Mouse (Mus musculus): ENCODE results near the gene Rab13. TPM values are rescaled to one million over a fixed set of nuclear protein-coding genes. Genes with fewer than 3 reads are reported as not detected.

Gene Rab13
- polyA plus RNA-seq, 1 experiment from 2014 or later = 15.4 TPM

DNA sequence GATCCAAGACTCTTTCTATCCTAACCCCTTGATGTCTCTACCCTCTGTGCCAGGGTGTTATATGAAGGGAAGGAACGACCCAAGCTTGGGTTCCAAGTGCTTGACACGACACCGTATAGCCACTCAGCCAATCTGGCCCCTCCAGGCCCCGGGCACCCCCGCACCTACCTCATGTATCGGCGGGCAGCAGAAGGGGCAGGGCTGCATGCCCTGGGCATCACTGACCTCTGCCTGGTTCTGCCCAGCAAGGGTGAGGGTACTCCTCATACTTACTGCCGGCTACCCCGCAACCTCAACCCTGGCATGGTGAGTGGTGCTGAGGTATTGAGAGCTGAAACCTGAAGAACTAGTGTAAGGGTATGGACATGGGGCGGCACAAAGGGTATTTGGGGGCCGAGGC is 54.7 kb downstream of the Rab13 start:
- WGBS = 98% methylated on average over 11 of the region's 11 CpGs

DNA sequence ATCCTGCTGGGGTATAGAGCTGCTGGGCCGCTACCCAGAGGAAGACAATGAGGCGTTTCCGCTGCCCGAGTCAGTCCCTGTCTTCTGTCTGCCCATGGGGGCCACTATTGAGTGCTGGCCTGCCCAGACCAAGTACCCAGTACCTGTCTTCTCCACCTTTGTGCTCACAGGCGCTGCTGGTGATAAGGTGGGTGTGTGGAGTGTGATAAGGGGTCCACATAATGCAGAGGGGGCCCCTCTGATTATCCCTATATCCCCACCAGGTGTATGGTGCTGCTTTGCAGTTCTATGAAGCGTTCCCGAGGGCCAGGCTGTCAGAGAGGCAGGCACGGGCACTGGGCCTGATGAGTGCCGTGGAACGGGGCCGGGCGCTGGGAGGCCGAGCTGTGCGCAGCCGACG is 55.5 kb downstream of the Rab13 start:
- Histone ChIP-seq H3K4me2 (ENCODE audit: low read depth, severe bottlenecking) (no peak overlapping the region), H3K9me3 (ENCODE audit: control insufficient read depth, low read length) (no peaks in the 10 kb centered on the region), H3K4me3 (ENCODE audit: low read depth, low read length) (no peak overlapping the region), H3K36me3 (ENCODE audit: control insufficient read depth, insufficient read depth, low read length) (peaks cover 2% of the 10 kb centered on the region; the same call in 1 of the 2 replicates), H3K27ac (replicated peaks; ENCODE audit: low read depth, low read length) (no peak overlapping the region), H3K27me3 (ENCODE audit: control insufficient read depth, insufficient read depth, low read length) (no peaks in the 10 kb centered on the region), H3K4me1 (ENCODE audit: control insufficient read depth, insufficient read depth, low read length) (0 out of 2 replicates have a peak, but pooled peaks cover 8% of the 10 kb centered on the region), H3K9ac (ENCODE audit: low read length) (no peak overlapping the region)
- ATAC-seq (ENCODE audit: insufficient number of reproducible peaks, low FRiP score, low TSS enrichment, low read depth) (no peak), DNase-seq (ENCODE audit: low spot score) (no peak)
- 84% methylated on average over 16 of the region's 16 CpGs for WGBS

More for the DNA sequence above, 54.7 kb downstream of the Rab13 start:
- H3K9ac ChIP-seq (ENCODE audit: low read length) = no peak overlapping the region
- H3K4me2 ChIP-seq (ENCODE audit: low read depth, severe bottlenecking) = no peak overlapping the region
- H3K4me3 ChIP-seq (ENCODE audit: low read depth, low read length) = no peak overlapping the region
- H3K27ac ChIP-seq (replicated peaks; ENCODE audit: low read depth, low read length) = no peak overlapping the region
- ATAC-seq (ENCODE audit: insufficient number of reproducible peaks, low FRiP score, low TSS enrichment, low read depth) = no peak
- no peak for DNase-seq (ENCODE audit: low spot score)
- H3K27me3 ChIP-seq (ENCODE audit: control insufficient read depth, insufficient read depth, low read length) = no peaks in the 10 kb centered on the region
- no peaks in the 10 kb centered on the region for H3K9me3 ChIP-seq (ENCODE audit: control insufficient read depth, low read length)
- peaks cover 3% of the 10 kb centered on the region; the same call in 1 of the 2 replicates for H3K36me3 ChIP-seq (ENCODE audit: control insufficient read depth, insufficient read depth, low read length)
- 0 out of 2 replicates have a peak, but pooled peaks cover 8% of the 10 kb centered on the region for H3K4me1 ChIP-seq (ENCODE audit: control insufficient read depth, insufficient read depth, low read length)

DNA sequence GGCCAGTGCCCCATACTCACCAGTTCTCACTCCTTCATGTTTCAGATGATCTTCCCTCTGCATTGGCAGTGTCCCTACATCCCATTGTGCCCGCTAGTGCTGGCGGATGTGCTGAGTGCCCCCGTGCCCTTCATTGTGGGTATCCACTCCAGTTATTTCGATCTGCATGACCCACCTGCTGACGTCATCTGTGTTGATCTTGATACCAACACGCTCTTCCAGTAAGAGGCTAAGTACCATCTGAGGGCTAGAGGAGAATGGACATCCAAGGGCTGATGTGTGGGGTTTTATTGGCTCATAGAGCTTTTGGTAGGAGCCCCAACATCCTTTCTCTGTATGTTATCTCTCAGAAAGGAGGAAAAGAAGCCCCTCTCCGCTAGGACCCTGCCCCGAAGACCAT is 57.3 kb downstream of the Rab13 start:
- DNase-seq (ENCODE audit: low spot score) = no peak
- no peak for ATAC-seq (ENCODE audit: insufficient number of reproducible peaks, low FRiP score, low TSS enrichment, low read depth)
- H3K4me2 ChIP-seq (ENCODE audit: low read depth, severe bottlenecking) = no peak overlapping the region
- peaks cover 2% of the 10 kb centered on the region; the same call in 1 of the 2 replicates for H3K36me3 ChIP-seq (ENCODE audit: control insufficient read depth, insufficient read depth, low read length)
- WGBS = 95% methylated on average over 8 of the region's 8 CpGs
- H3K4me1 ChIP-seq (ENCODE audit: control insufficient read depth, insufficient read depth, low read length) = 0 out of 2 replicates have a peak, but pooled peaks cover 8% of the 10 kb centered on the region
- H3K9me3 ChIP-seq (ENCODE audit: control insufficient read depth, low read length) = no peaks in the 10 kb centered on the region
- H3K9ac ChIP-seq (ENCODE audit: low read length) = no peak overlapping the region
- no peak overlapping the region for H3K27ac ChIP-seq (replicated peaks; ENCODE audit: low read depth, low read length)
- H3K4me3 ChIP-seq (ENCODE audit: low read depth, low read length) = no peak overlapping the region
- no peaks in the 10 kb centered on the region for H3K27me3 ChIP-seq (ENCODE audit: control insufficient read depth, insufficient read depth, low read length)

DNA sequence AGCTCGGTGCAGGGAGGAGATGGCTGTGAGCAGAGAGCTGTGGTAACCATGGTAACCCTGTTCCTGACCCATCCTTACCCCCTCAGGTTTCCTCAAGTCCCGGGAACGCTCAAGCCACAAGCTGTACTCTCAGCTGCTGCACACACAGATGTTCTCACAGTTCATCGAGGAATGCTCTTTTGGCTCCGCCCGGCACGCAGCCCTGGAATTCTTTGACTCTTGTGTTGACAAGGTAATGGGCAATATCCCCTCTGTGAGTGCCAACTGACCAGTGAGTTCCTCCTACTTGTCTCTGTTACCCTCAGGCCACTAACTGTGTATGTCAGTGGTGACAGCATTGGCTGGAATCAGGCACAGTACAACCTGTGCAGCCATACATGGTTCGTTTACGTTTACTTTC is 58.7 kb downstream of the Rab13 start:
- no peak overlapping the region for H3K27ac ChIP-seq (replicated peaks; ENCODE audit: low read depth, low read length)
- DNase-seq (ENCODE audit: low spot score) (no peak), ATAC-seq (ENCODE audit: insufficient number of reproducible peaks, low FRiP score, low TSS enrichment, low read depth) (no peak)
- no peak overlapping the region for H3K4me2 ChIP-seq (ENCODE audit: low read depth, severe bottlenecking)
- no peak overlapping the region for H3K9ac ChIP-seq (ENCODE audit: low read length)
- H3K27me3 ChIP-seq (ENCODE audit: control insufficient read depth, insufficient read depth, low read length) = no peaks in the 10 kb centered on the region
- H3K36me3 ChIP-seq (ENCODE audit: control insufficient read depth, insufficient read depth, low read length) = peaks cover 2% of the 10 kb centered on the region; the same call in 1 of the 2 replicates
- H3K4me1 ChIP-seq (ENCODE audit: control insufficient read depth, insufficient read depth, low read length) = no peaks in the 10 kb centered on the region
- WGBS = 77% methylated on average over 9 of the region's 9 CpGs
- H3K4me3 ChIP-seq (ENCODE audit: low read depth, low read length) = no peak overlapping the region
- H3K9me3 ChIP-seq (ENCODE audit: control insufficient read depth, low read length) = no peaks in the 10 kb centered on the region

DNA sequence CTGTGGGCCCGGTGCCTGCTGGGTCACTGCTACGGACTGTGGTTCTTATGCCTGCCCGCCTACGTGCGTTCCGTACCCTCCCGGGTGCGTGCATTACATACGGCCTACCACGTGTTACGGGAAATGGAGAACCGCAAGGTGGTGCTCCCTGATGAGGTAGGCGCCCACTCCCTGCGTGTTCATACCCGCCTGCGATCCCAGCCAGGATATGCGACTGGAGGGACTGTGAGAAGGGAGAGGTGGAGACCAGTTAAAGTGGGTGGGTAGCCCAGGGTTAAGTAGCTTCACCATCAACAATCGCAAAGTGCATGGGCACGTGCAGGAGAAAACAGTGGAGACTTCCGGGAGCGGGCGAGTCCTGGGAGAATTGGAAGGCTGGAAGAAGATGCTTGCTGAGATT is 60.4 kb downstream of the Rab13 start:
- Histone ChIP-seq H3K4me3 (ENCODE audit: low read depth, low read length) (no peak overlapping the region), H3K4me2 (ENCODE audit: low read depth, severe bottlenecking) (no peak overlapping the region), H3K27me3 (ENCODE audit: control insufficient read depth, insufficient read depth, low read length) (no peaks in the 10 kb centered on the region), H3K36me3 (ENCODE audit: control insufficient read depth, insufficient read depth, low read length) (no peaks in the 10 kb centered on the region; the same call in 1 of the 2 replicates), H3K9ac (ENCODE audit: low read length) (no peak overlapping the region; the same call in 1 of the 2 replicates), H3K27ac (replicated peaks; ENCODE audit: low read depth, low read length) (no peak overlapping the region), H3K9me3 (ENCODE audit: control insufficient read depth, low read length) (no peaks in the 10 kb centered on the region), H3K4me1 (ENCODE audit: control insufficient read depth, insufficient read depth, low read length) (no peaks in the 10 kb centered on the region)
- 93% methylated on average over 22 of the region's 22 CpGs for WGBS
- ATAC-seq (ENCODE audit: insufficient number of reproducible peaks, low FRiP score, low TSS enrichment, low read depth) (no peak), DNase-seq (ENCODE audit: low spot score) (no peak)

DNA sequence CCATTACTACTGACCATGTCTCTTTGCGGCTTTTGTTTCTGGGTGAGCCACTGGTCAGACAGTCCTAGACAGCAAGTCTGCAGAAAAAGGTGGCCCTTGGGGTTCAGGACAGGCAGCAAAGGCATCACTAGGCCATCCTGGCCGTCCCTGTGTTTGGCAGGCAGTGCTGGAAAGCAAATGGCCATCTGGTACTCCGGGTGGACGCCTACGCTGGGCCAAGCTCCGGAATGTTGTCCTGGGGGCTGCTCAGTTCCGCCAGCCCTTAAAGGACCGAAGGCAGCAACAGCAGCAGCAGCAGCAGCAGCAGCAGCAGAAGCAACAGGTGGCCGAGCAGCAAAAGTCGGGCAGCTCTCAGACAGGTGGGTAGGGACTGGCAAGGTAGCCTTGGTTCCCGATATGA is 61.8 kb downstream of the Rab13 start:
- no peak for ATAC-seq (ENCODE audit: insufficient number of reproducible peaks, low FRiP score, low TSS enrichment, low read depth)

More for the DNA sequence above, 61.8 kb downstream of the Rab13 start:
- Histone ChIP-seq H3K4me1 (ENCODE audit: control insufficient read depth, insufficient read depth, low read length) (no peaks in the 10 kb centered on the region), H3K4me2 (ENCODE audit: low read depth, severe bottlenecking) (no peak overlapping the region), H3K9me3 (ENCODE audit: control insufficient read depth, low read length) (no peaks in the 10 kb centered on the region), H3K27ac (replicated peaks; ENCODE audit: low read depth, low read length) (no peak overlapping the region), H3K27me3 (ENCODE audit: control insufficient read depth, insufficient read depth, low read length) (no peaks in the 10 kb centered on the region), H3K9ac (ENCODE audit: low read length) (no peak overlapping the region), H3K4me3 (ENCODE audit: low read depth, low read length) (no peak overlapping the region), H3K36me3 (ENCODE audit: control insufficient read depth, insufficient read depth, low read length) (no peaks in the 10 kb centered on the region; the same call in 1 of the 2 replicates)
- DNase-seq (ENCODE audit: low spot score) = no peak
- WGBS = 87% methylated on average over 11 of the region's 11 CpGs

Small RNA genes lying within 50 kb of the gene (microRNA-seq; reads per million reads assigned to microRNA genes)
- gene Mir7012 = not detected

Other genes with a start within 250 kb of the Rab13 start
- 241 and 262 TPM in 2 replicates for gene Hax1, start 214.9 kb upstream of the Rab13 start, polyA plus RNA-seq (2014; fragmentation: Nextera tagmentation; extraction: Ambion mirVana)
- gene 4933434E20Rik, start 162.1 kb upstream of the Rab13 start, polyA plus RNA-seq (2014; fragmentation: Nextera tagmentation; extraction: Ambion mirVana) = 160 and 175 TPM in 2 replicates
- gene Ubap2l, start 161.1 kb upstream of the Rab13 start, polyA plus RNA-seq (2014; fragmentation: Nextera tagmentation; extraction: Ambion mirVana) = 238 and 289 TPM in 2 replicates
- gene Tpm3, start 141.0 kb upstream of the Rab13 start, polyA plus RNA-seq (2014; fragmentation: Nextera tagmentation; extraction: Ambion mirVana) = 578 and 605 TPM in 2 replicates
- 0.49 and 0.72 TPM in 2 replicates for gene Nup210l, start 109.6 kb upstream of the Rab13 start, polyA plus RNA-seq (2014; fragmentation: Nextera tagmentation; extraction: Ambion mirVana)
- gene Rps27, start within 50 bp of the Rab13 start, polyA plus RNA-seq (2014; fragmentation: Nextera tagmentation; extraction: Ambion mirVana) = 1,463 and 1,516 TPM in 2 replicates
- gene Jtb, start 17.9 kb downstream of the Rab13 start, polyA plus RNA-seq (2014; fragmentation: Nextera tagmentation; extraction: Ambion mirVana) = 79.5 and 80.1 TPM in 2 replicates
- gene Creb3l4, start 29.8 kb downstream of the Rab13 start, polyA plus RNA-seq (2014; fragmentation: Nextera tagmentation; extraction: Ambion mirVana) = 11.0 and 11.3 TPM in 2 replicates
- gene Slc39a1, start 34.5 kb downstream of the Rab13 start, polyA plus RNA-seq (2014; fragmentation: Nextera tagmentation; extraction: Ambion mirVana) = 58.0 and 58.3 TPM in 2 replicates
- gene Crtc2, start 40.5 kb downstream of the Rab13 start, polyA plus RNA-seq (2014; fragmentation: Nextera tagmentation; extraction: Ambion mirVana) = 16.7 TPM in 2 replicates
- 3.9 and 5.5 TPM in 2 replicates for gene Dennd4b, start 51.5 kb downstream of the Rab13 start, polyA plus RNA-seq (2014; fragmentation: Nextera tagmentation; extraction: Ambion mirVana)
- gene Gatad2b, start 79.5 kb downstream of the Rab13 start, polyA plus RNA-seq (2014; fragmentation: Nextera tagmentation; extraction: Ambion mirVana) = 16.2 and 18.9 TPM in 2 replicates
- gene Slc27a3, start 176.2 kb downstream of the Rab13 start, polyA plus RNA-seq (2014; fragmentation: Nextera tagmentation; extraction: Ambion mirVana) = 24.0 and 28.7 TPM in 2 replicates
- gene Ints3, start 219.9 kb downstream of the Rab13 start, polyA plus RNA-seq (2014; fragmentation: Nextera tagmentation; extraction: Ambion mirVana) = 47.2 and 56.7 TPM in 2 replicates

Data from limb, embryonic 11.5 days (tissue).